Mouse (Mus musculus) ES-E14 (cell line): ENCODE results near the gene Nfatc4. TPM values are rescaled to one million over a fixed set of nuclear protein-coding genes. Genes with fewer than 3 reads are reported as not detected.

Source experiments
- DNase-seq: peaks from one replicate; pipeline ENCODE4 v3.0.0-alpha.2; 2013; ENCODE audit warnings: low read depth, low spot score
- H3K27ac ChIP-seq: 2 replicates; pipeline ENCODE4 v1.5.1; 2012; ENCODE audit warnings: low read depth, mild to moderate bottlenecking, low read length, moderate library complexity, mixed read lengths; ENCODE audit not compliant: poor library complexity, insufficient read depth, severe bottlenecking
- H3K36me3 ChIP-seq: 2 replicates; pipeline ENCODE4 v1.6.1; 2012; ENCODE audit warnings: mild to moderate bottlenecking, low read length, moderate library complexity, mixed read lengths; ENCODE audit not compliant: control insufficient read depth, poor library complexity, insufficient read depth, severe bottlenecking
- H3K4me1 ChIP-seq, 2 experiments: fragments of 150-350 bp in 1 of 2; sonication (generic) in 1 of 2; 2 replicates each; pipeline ENCODE4 v1.6.1; 2012; ENCODE audit warnings: low read length in 2 of 2, mild to moderate bottlenecking in 1 of 2, mixed read lengths in 1 of 2; ENCODE audit not compliant: control insufficient read depth in 2 of 2, insufficient read depth in 2 of 2, poor library complexity in 1 of 2
- H3K4me3 ChIP-seq, 2 experiments: fragments of 150-350 bp in 1 of 2; sonication (generic) in 1 of 2; 2 replicates each; pipeline ENCODE4 v1.5.1; 2012; ENCODE audit warnings: low read length in 2 of 2, low read depth in 1 of 2, mild to moderate bottlenecking in 1 of 2, mixed read lengths in 1 of 2; ENCODE audit not compliant: insufficient read depth in 1 of 2, poor library complexity in 1 of 2, severe bottlenecking in 1 of 2
- H3K9ac ChIP-seq: 2 replicates; pipeline ENCODE4 v1.6.1; 2012; ENCODE audit warnings: low read depth, mild to moderate bottlenecking, low read length, mixed read lengths; ENCODE audit not compliant: poor library complexity, insufficient read depth, severe bottlenecking
- H3K9me3 ChIP-seq: fragments of 150-350 bp; sonication (generic); 2 replicates; pipeline ENCODE4 v1.6.1; 2012; ENCODE audit warnings: low read depth, mild to moderate bottlenecking, low read length; ENCODE audit not compliant: control insufficient read depth, insufficient read depth
- CHD2 ChIP-seq: IDR thresholded peaks from 2 replicates; pipeline ENCODE4 v1.6.1; 2014; ENCODE audit warnings: mild to moderate bottlenecking, low read depth, low read length, inconsistent platforms
- HCFC1 ChIP-seq: IDR thresholded peaks from 2 replicates; pipeline ENCODE4 v1.6.1; 2012; ENCODE audit warnings: low read length, inconsistent platforms, borderline replicate concordance; ENCODE audit not compliant: insufficient read depth
- MAFK ChIP-seq: IDR thresholded peaks from 2 replicates; pipeline ENCODE4 v1.6.1; 2014; ENCODE audit warnings: mild to moderate bottlenecking, low read depth, low read length, inconsistent platforms; ENCODE audit not compliant: insufficient read depth
- ZC3H11A ChIP-seq: IDR thresholded peaks from 2 replicates; pipeline ENCODE4 v1.6.1; 2012; ENCODE audit warnings: low read depth, mild to moderate bottlenecking, inconsistent platforms, low read length, borderline replicate concordance
- ZNF384 ChIP-seq: IDR thresholded peaks from 2 replicates; pipeline ENCODE4 v1.6.1; 2012; ENCODE audit warnings: low read depth, low read length, inconsistent platforms
- in situ Hi-C, 2 experiments: fragments of 600-800 bp; cut with MboI; formaldehyde crosslinking; loops; one replicate each; pipeline ENCODE4 v1.15.1; 2025; ENCODE audit warnings: low sequenced_read_pairs in 2 of 2, inconsistent platforms in 1 of 2; ENCODE audit not compliant: unreplicated experiment in 2 of 2
- total RNA-seq: library from RNA; depleted of rRNA; stranded (reverse); fragments of 300-350 nt; gene quantifications from 2 replicates; pipeline ENCODE4 v1.2.3, GENCODE M21; 2012

Gene Nfatc4
- total RNA-seq, 1 experiment: 6.4 TPM

- Histone ChIP-seq H3K9me3 (no peaks in the 10 kb centered on the region), H3K4me3 (peak overlapping the region; percentile 33 to 42), H3K4me1 (peaks cover 0 to 15% of the 10 kb centered on the region in 2 experiments; a peak in 3 of 4 replicates), H3K36me3 (peaks cover 20% of the 10 kb centered on the region), H3K9ac (0 out of 2 replicates have a peak overlapping the region, but pooled peaks have one; percentile 26), H3K27ac (no peak overlapping the region)
- in situ Hi-C loops: no loop called here
- no peak for TF ChIP-seq HCFC1
- peak; percentile 60; the same call in 1 of the 2 replicates for TF ChIP-seq ZC3H11A
- TF ChIP-seq CHD2: 0 out of 2 replicates have a peak, but pooled peaks have one; percentile 21
- no peak for TF ChIP-seq MAFK
- no peak for TF ChIP-seq ZNF384
- DNase-seq: no peak
These were observed 51.1 kb downstream of the Nfatc4 start for GRCm38 (mm10) chr14:55873714-55874683.

- Histone ChIP-seq H3K36me3 (no peaks in the 10 kb centered on the region), H3K9me3 (no peaks in the 10 kb centered on the region), H3K9ac (no peak overlapping the region), H3K4me3 (no peak overlapping the region), H3K4me1 (peaks cover 3 to 23% of the 10 kb centered on the region in 2 experiments; a peak in 3 of 4 replicates), H3K27ac (no peak overlapping the region)
- no peak for DNase-seq
- TF ChIP-seq HCFC1: no peak
- no peak for TF ChIP-seq ZNF384
- no peak for TF ChIP-seq MAFK
- TF ChIP-seq ZC3H11A: no peak
- TF ChIP-seq CHD2: no peak
- in situ Hi-C loops: no loop called here
These were observed 54.7 kb downstream of the Nfatc4 start for GRCm38 (mm10) chr14:55877469-55878315.

- TF ChIP-seq ZC3H11A (no peak), HCFC1 (no peak), MAFK (no peak), ZNF384 (0 out of 2 replicates have a peak, but pooled peaks have one; percentile 37), CHD2 (no peak)
- Histone ChIP-seq H3K4me3 (no peak overlapping the region), H3K36me3 (no peaks in the 10 kb centered on the region), H3K27ac (no peak overlapping the region), H3K4me1 (peaks cover 3 to 21% of the 10 kb centered on the region in 2 experiments; a peak in 3 of 4 replicates), H3K9ac (no peak overlapping the region), H3K9me3 (no peaks in the 10 kb centered on the region)
- DNase-seq: no peak
- in situ Hi-C loops: no loop called here
These were observed 55.5 kb downstream of the Nfatc4 start for GRCm38 (mm10) chr14:55878316-55878940.

GRCm38 (mm10) chr14:55879623-55880022 lies 56.7 kb downstream of the Nfatc4 start:
- Histone ChIP-seq H3K4me3 (no peak overlapping the region), H3K9ac (no peak overlapping the region), H3K4me1 (peaks cover 3 to 25% of the 10 kb centered on the region in 2 experiments; a peak in 2 of 4 replicates), H3K9me3 (no peaks in the 10 kb centered on the region), H3K27ac (no peak overlapping the region), H3K36me3 (no peaks in the 10 kb centered on the region)
- no peak for DNase-seq
- TF ChIP-seq MAFK (no peak), ZC3H11A (no peak), CHD2 (no peak), ZNF384 (no peak), HCFC1 (peak; percentile 22; the same call in 1 of the 2 replicates)
- in situ Hi-C loops: no loop called here
